Mouse (Mus musculus) C2C12 (cell line): ENCODE data around the gene Trmt1. TPM values are rescaled to one million over a fixed set of nuclear protein-coding genes. Genes with fewer than 3 reads are reported as not detected.

ENCODE experiments used
- H3K27me3 ChIP-seq: one replicate; pipeline ENCODE4 v1.6.1; 2011; ENCODE audit not compliant: control insufficient read depth, insufficient read depth, insufficient read length
- H3K36me3 ChIP-seq: one replicate; pipeline ENCODE4 v1.6.1; 2011; ENCODE audit not compliant: control insufficient read depth, insufficient read depth
- H3K4me3 ChIP-seq: one replicate; pipeline ENCODE4 v1.5.1; 2011; ENCODE audit warnings: mild to moderate bottlenecking, control low read depth; ENCODE audit not compliant: poor library complexity, insufficient read depth, severe bottlenecking
- H3K79me2 ChIP-seq: one replicate; pipeline ENCODE4 v1.6.1; 2011; ENCODE audit not compliant: control insufficient read depth, insufficient read depth
- H3K79me3 ChIP-seq: one replicate; pipeline ENCODE4 v1.6.1; 2011; ENCODE audit warnings: low read depth, control low read depth
- H3ac ChIP-seq: one replicate; pipeline ENCODE3; 2011; ENCODE audit warnings: low read depth; ENCODE audit not compliant: control insufficient read depth, insufficient read length
- CEBPB ChIP-seq: IDR thresholded peaks from one replicate; pipeline ENCODE4 v1.6.1; 2011; ENCODE audit warnings: low read depth, mild to moderate bottlenecking, control low read depth, moderate library complexity
- CTCF ChIP-seq: IDR thresholded peaks from one replicate; pipeline ENCODE4 v1.5.1; 2011; ENCODE audit not compliant: control insufficient read depth, insufficient read depth, insufficient read length
- FOSL1 ChIP-seq: IDR thresholded peaks from one replicate; pipeline ENCODE4 v1.8.0; 2011; ENCODE audit warnings: mild to moderate bottlenecking, low read length; ENCODE audit not compliant: poor library complexity, insufficient read depth, severe bottlenecking
- MAX ChIP-seq: IDR thresholded peaks from one replicate; pipeline ENCODE4 v1.6.1; 2011; ENCODE audit warnings: mild to moderate bottlenecking, control low read depth
- MYOD1 ChIP-seq: IDR thresholded peaks from one replicate; pipeline ENCODE4 v1.6.1; 2011; ENCODE audit warnings: low read depth; ENCODE audit not compliant: control insufficient read depth, insufficient read length
- MYOG ChIP-seq: IDR thresholded peaks from one replicate; pipeline ENCODE4 v1.6.1; 2011; ENCODE audit not compliant: control insufficient read depth, insufficient read length; ENCODE audit errors: extremely low read depth
- USF1 ChIP-seq: IDR thresholded peaks from one replicate; pipeline ENCODE4 v1.6.1; 2011; ENCODE audit warnings: low read depth, mild to moderate bottlenecking, control low read depth, moderate library complexity
- polyA plus RNA-seq: library from polyadenylated mRNA; unstranded; fragments of >200 nt; fragmentation: generic; extraction: Trizol; gene quantifications from one replicate; pipeline ENCODE4 v1.2.1, GENCODE M21; 2012; ENCODE audit warnings: missing spikeins

Gene Trmt1
- polyA plus RNA-seq, 1 experiment = 117 TPM

GRCm38 (mm10) chr8:84700941-84701911, 15.1 kb downstream of the Trmt1 start, which contains the start of gene Lyl1:
Gene Lyl1, plus strand, starts transcription at chr8:84701457.
- TF ChIP-seq USF1 = no peak
- no peak for TF ChIP-seq CEBPB
- no peak for TF ChIP-seq MYOG
- no peak for TF ChIP-seq MAX
- TF ChIP-seq CTCF = no peak
- TF ChIP-seq FOSL1 = no peak
- TF ChIP-seq MYOD1 = no peak
- Histone ChIP-seq H3K79me2 (no peaks in the 10 kb centered on the region), H3ac (no peak within 1 kb of the TSS), H3K79me3 (no peaks in the 10 kb centered on the region), H3K4me3 (no peak within 1 kb of the TSS), H3K27me3 (no peaks in the 10 kb centered on the region), H3K36me3 (peaks cover 41% of the 10 kb centered on the region)

- TF ChIP-seq MYOG (no peak), CEBPB (no peak), CTCF (no peak), FOSL1 (no peak), USF1 (no peak), MAX (no peak), MYOD1 (no peak)
- no peak overlapping the region for H3ac ChIP-seq
- H3K4me3 ChIP-seq = no peak overlapping the region
- H3K27me3 ChIP-seq = no peaks in the 10 kb centered on the region
- no peaks in the 10 kb centered on the region for H3K79me2 ChIP-seq
- H3K79me3 ChIP-seq = no peaks in the 10 kb centered on the region
- peaks cover 28% of the 10 kb centered on the region for H3K36me3 ChIP-seq
These were observed 16.5 kb downstream of the Trmt1 start for GRCm38 (mm10) chr8:84702561-84702960.

- no peak overlapping the region for H3ac ChIP-seq
- H3K4me3 ChIP-seq = no peak overlapping the region
- no peaks in the 10 kb centered on the region for H3K27me3 ChIP-seq
- TF ChIP-seq MYOG (no peak), FOSL1 (no peak), USF1 (no peak), CEBPB (no peak), CTCF (no peak), MYOD1 (no peak), MAX (no peak)
- H3K79me3 ChIP-seq = no peaks in the 10 kb centered on the region
- peaks cover 28% of the 10 kb centered on the region for H3K36me3 ChIP-seq
- no peaks in the 10 kb centered on the region for H3K79me2 ChIP-seq
These were observed 16.9 kb downstream of the Trmt1 start for GRCm38 (mm10) chr8:84702963-84703465.

- Histone ChIP-seq H3K79me3 (no peaks in the 10 kb centered on the region), H3K4me3 (no peak overlapping the region), H3K27me3 (no peaks in the 10 kb centered on the region), H3K36me3 (peaks cover 27% of the 10 kb centered on the region), H3ac (no peak overlapping the region), H3K79me2 (no peaks in the 10 kb centered on the region)
- TF ChIP-seq MYOD1 = no peak
- TF ChIP-seq CTCF = no peak
- TF ChIP-seq USF1 = no peak
- TF ChIP-seq CEBPB = no peak
- no peak for TF ChIP-seq MAX
- TF ChIP-seq MYOG = no peak
- no peak for TF ChIP-seq FOSL1
These were observed 17.6 kb downstream of the Trmt1 start for GRCm38 (mm10) chr8:84703466-84704249.

GRCm38 (mm10) chr8:84704356-84704755, 18.2 kb downstream of the Trmt1 start:
- Histone ChIP-seq H3ac (no peak overlapping the region), H3K27me3 (no peaks in the 10 kb centered on the region), H3K79me3 (no peaks in the 10 kb centered on the region), H3K36me3 (peaks cover 27% of the 10 kb centered on the region), H3K4me3 (no peak overlapping the region), H3K79me2 (no peaks in the 10 kb centered on the region)
- TF ChIP-seq FOSL1 = no peak
- no peak for TF ChIP-seq CEBPB
- TF ChIP-seq MYOG = no peak
- no peak for TF ChIP-seq USF1
- TF ChIP-seq CTCF = no peak
- TF ChIP-seq MYOD1 = no peak
